Mouse (Mus musculus) cerebellum, adult 8-10 months (tissue): ENCODE data around the gene Tssc4.

Experiments
- DNase-seq: peaks from one replicate; pipeline ENCODE4 v3.0.0; 2022

Gene Tssc4

DNA sequence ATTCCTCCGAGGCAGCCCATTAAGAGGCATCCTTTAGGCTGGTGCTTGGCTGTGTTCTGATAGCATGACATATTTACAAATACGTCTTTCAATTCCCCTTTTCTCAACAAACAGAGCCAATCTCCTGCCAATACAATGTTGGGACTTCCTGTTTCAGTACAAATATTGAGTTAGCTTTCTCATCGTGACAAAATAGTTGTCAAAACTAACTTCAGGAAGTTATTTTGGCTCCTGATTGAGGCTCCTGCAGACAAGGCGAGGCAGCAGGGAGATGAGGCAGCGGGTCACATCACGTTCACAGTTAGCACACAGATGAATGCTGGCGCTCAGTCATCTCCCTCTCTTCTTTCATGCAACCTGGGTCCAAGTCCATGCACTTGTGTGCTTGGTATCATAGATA lies 22.7 kb upstream of the Tssc4 start:
- DNase-seq, result no peak

DNA sequence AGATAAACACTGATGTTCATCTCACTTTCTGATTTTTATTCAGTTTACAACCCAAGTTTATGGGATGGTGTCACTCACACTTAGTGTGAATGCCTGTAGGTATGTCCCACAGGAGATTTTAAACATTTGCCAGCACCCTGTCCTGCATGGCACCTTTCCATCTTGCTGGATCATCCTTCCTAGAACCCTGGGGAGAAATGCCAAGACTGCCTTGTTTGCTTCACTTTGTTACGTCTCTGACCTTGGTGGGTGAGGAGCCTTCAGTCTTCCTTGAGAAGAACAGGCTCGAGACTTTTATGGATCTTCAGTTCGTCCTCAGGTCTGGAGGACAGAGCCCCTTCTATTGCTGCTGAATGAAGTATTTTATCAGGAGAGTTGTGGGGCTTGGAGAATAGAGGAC lies 19.7 kb upstream of the Tssc4 start:
- no peak for DNase-seq

DNA sequence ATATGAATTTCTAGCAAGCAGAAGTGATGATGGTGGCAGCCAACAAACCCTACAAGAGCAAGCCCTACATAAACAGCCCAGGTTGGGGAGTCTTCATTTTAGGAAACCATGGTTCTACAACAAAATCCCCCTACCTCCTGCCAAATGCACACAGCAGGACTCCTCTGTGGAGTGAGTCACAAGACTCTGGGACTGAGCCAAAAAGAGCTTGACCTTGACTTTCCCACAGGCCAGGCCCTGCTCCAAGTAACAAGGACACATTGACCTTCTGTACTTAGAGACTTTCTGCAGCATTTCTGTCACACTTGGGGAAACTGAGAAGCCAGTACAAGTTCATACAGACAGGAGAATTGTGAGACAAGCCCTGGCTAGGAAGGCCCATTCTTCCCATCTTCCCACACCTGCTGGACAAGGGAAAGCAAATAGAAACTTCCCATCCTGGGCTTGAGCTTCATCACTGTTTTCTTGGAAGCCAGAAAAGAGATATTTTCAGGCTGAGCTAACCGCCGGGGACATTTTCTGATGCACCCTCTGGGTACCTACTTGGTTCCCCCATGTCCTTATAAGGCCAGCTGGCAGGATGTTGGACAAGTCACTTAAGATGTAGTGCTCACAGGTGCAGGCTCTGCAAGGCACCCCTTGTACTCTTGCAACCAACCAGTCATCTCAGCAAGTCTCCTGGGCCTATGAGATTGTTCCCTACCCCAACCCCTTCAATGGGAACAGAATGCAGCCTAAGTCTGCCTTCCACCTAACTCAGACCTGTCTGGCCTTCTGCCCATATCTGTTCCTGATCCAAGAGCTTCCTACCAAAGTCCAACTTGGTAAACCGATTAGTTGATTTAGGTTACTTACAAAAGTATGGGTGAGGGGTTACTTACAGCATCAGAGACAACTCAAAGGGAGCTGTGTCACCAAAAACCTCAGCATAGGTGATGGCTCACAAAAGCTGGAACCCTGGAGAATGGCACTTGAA lies 18.9 kb upstream of the Tssc4 start:
- DNase-seq, result no peak

DNA sequence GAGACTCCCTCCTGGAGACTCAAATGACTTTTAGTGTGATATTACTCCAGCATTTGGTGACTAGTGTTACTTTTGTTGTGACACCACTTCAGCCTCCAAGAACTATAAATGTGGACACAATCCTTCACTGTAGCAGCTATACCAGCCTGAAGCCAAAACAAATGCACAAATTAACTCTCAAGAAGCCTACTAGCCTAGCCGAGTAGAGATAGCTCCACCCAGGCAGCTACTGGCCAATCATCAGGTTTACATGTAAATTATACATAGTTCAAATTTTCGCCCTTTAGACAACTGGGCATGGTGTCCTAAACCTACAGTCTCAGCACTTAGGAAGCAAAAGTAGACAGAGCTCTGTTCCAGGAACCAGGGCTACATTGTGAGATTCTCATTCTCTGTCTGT lies 17.7 kb upstream of the Tssc4 start:
- no peak for DNase-seq

DNA sequence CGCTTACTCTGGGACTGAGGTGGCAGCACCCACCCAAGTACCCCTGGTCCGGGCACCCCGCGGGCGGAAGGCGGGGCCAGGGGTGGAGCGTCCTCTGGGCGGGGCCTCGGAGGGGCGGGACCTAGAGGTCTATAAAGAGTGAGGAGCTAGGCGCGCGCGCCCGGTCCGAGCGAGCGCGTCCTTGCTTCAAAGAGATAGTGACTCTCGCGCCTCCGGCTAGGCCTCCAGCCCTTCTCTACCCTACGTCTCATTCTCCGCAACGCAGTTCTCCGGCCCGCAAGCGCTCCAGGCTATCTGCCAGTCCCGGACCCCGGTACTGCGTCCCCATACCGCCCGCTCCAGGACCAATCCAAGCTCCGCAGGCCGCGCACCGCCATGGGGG lies 16.4 kb upstream of the Tssc4 start, which contains the start of gene Cd81:
Gene Cd81 (plus strand): TSS at position 114 of the 382 bp plus-strand sequence.
- DNase-seq, result peak; percentile 72

DNA sequence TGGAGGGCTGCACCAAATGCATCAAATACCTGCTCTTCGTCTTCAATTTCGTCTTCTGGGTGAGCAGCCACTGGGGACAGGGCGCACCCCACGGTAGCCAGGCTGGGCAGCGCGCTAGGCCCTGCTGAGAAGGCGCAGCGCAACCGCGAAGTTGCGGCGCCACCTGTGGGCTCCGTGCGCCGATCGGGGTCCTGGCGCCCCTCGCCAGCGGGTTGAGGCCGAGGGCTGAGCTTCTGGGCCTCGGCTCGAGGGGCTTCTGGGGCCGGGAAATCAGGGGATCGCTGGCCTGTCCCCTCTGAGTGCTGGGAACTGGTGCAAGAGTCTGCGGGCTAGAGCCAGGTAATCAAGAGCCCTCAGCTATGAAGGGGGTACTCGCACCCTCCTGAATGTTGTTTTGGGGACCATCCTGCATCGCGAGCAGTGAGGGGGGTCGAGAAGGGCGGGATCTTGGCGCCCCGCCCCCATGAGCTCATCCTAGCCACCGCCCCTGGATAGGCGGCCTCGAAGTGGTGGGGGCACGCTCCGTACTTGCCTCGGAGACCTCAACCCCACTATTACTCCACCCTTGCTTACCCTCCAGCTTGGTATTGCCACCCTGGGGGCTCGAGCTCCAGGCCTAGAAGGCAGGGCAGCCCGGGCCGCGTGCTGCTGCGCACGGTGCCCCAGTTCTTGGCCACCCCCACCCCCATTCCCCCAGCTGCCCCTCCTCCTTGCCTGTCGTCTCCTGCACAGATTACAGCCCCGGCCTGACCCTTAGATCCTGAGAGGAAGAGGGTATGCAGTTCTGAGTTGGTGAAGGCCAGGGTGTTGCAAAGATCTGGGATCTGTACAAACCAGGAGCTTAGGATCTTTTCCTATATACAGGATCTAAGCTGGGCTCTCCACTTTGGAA lies 15.8 kb upstream of the Tssc4 start:
- peak; percentile 49 for DNase-seq

DNA sequence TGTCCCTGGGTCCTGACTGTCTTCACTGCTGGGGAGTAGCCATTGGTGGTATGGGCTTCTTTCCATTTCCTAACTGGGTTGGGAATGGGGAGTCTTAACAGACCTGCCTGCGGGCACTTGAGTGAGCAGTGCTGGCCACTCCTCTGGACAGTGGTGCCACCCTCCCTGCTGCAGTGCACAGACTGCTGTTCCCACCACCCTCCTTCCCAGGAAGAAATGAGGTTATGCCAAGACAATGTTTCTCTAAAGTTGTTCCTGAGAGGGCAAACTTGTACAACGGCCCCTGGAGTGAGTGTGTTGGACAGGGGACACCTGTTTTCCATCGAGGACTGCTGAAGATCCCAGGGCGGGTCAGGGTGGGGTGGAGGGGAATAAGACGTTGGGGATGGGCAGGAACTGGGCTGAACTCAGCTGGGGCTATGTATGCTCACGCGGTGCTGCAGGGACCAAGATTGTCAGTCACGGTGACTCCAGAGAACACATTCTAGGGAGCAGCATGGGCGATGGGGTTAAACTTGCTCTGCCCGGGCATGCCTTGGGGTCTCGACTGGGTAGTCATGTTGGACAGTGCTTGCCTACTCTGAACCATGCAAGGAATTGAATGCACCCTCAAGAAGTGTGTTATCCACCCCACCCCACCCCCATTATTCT lies 15.0 kb upstream of the Tssc4 start:
- DNase-seq, result peak; percentile 18

DNA sequence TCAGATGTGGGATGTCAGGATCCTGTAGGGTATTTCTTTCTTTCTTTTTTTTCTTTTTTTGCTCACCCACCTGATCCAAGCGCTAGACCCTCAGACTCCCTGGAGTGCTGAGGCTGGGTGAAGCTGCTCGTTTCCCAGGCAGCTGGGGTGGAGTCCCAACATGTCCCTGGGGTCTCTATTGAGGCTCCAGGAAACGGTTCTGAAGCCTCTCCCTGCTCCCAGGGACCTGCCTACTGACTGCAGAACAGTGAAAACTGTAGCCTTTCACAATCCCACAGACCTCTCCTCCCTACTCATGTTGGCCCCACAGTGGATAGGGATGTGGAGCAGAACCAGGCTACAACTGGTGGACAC lies 14.5 kb upstream of the Tssc4 start:
- DNase-seq, result no peak

DNA sequence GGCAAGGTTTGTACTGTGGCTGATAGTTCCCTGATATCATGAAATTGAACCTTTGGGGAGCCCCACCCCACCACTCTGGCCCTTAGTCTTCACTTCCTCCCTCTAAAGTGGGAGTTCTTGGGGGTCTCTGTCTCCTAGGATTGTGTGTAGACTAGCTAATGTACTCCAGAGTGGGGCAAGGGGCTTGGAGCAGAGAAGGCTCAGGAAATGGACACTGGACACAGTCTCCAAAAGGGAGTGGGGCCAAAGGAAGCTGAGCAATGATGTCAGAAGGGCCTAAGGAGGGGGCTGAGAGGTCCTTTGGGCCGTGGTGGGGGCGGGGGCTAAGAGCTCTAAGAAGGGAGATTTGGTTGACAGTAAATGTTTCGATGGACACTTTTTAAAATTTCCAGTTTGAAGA lies 14.0 kb upstream of the Tssc4 start:
- DNase-seq, result no peak

DNA sequence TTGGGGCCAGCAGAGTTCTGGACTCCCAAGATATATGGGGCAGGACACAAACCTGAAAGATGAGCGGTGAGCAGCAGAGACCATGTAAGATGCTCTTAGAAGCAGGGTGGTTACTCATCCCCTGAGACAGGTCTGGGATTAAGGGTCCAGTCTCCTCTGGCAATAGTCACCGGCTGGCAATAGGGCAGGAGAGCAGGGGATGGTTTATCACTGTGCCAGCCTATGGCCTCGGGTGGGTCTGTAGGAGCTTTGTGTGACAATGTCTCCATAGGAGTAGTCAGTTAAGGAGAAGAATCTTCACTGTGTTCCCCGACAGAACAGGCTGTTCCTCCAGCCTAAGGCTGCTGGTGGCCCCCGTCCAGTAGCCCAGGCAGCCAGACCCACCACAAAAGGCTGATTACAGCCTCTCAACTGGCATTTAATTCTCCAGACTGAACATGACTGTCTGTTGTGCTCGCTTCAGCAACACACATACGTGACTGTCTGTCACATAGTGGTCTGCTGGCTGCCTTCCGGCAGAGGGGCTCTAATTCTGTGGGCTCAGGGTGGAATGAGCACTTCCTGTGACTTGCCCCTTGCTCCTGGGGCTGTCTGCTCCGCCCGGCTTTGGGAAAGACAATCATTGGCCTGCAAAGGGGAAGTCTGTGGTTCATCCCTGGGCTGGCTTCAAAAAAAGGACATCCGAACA lies 13.4 kb upstream of the Tssc4 start:
- peak; percentile 7 for DNase-seq

DNA sequence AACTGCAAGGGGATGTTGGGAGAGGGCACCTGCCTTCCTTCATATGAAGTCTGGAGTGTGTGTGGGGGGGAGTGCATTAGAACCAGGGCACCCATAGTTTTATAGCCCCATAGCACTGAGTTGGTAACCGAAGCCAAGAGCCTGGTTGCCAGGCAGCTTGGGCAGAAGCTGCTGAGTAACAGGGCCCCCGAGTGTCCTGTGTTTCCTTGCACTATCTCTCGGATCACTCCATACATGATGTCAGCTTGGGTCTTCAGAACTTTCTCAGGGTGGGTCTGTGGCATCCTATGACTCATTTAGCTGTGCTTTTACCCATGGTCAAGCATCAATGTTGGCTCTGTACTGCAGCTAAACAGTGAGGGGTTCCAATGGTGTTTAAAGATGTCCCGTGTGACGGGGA lies 12.0 kb upstream of the Tssc4 start:
- no peak for DNase-seq

DNA sequence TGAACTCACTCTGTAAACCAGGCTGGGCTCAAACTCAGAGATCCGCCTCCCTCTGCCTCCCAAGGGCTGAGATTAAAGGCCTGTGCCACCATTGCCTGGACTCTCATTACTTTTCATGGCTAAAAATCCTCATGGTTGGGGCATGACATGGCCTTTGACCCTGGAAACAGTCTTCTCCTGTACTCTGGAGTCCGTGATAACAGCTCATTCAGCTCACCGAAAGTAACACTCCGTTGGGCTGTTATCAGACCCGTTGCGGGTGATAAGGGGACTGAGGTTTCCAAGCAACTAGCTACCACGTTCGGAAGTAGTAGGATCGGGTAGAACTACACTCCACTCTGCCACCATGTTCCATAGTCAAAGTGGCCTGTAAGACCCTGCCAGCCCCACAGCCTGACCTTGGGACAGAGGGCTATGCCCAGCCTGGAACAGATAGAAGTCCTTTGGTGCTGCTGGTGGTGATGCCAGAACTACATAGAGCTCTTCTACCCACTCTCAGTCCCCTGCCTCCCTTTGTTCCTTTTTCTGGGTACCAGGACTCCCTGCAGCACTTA lies 11.3 kb upstream of the Tssc4 start:
- no peak for DNase-seq

DNA sequence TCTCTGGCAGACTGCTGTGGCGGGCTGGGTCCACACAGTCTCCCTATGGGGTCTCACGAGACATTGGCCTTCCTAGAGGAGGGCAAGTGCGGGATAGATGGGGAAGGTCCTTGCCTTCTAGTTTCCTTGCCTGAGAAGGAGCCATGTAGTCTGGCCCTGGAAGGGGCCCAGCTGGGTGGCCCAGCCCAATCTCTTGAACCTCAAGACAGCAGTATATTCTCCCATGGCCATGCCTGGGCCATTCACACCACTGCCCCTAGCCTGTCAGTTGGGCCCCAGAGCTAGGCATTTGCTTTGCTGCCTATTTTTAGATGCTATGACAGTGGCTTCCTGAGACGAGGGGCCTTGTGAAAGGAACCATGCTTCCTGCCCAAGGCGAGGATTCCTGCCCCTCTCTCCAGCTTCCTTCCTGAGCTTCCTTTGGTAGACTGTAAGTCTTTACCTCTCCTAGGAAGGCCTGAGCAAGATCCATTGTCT lies 10.8 kb upstream of the Tssc4 start:
- peak; percentile 10 for DNase-seq

DNA sequence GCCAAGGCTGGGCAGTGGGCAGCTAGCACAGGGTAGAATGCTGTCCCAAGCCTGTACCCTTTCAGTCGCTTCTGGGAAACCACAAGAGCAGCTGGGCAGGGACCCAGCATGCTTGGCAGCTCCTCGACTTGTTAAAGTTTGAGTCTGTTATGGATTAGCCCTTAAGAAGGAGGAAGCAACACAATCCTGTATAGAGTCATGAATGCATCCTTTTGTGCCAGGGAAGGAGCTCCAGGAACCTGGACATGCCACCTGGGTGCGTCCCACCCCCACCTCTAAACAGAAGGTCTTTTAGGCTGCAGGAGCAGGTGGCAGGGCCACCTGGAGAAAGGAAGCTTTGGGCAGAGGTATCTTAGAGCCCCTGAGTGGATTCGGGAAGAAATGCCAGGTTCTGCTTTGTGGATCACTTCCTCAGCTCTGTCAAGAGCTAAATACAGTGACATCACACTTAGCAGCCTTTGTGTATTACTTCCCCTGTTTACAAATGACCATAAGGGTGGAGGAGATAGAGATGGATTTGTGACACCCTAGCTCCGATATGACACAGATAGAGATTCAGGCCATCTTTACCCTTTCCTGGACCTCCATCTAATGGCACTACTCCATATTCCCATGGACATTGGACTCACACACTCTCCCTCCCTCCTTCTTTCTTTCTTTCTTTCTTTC lies 9.7 kb upstream of the Tssc4 start:
- peak; percentile 37 for DNase-seq

DNA sequence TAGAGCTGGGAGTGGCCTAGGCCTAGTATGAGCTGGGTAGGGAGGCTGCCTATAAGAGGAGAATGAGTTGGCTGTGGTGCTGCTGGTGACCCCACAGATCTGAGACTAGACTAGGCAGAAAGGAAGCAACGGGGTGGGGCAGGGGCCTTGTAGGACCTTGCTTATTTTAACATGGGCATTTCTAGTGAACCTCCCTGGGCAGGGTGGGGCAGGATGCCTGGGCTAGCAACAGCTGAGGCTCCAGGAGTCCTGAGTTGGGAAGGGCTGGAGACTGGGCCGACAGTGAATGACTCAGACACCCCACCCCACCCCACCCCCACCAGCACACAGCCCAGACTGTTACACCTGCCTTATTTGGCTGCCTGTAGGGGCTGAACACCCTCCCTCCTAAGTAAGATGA lies 6.3 kb upstream of the Tssc4 start:
- no peak for DNase-seq

DNA sequence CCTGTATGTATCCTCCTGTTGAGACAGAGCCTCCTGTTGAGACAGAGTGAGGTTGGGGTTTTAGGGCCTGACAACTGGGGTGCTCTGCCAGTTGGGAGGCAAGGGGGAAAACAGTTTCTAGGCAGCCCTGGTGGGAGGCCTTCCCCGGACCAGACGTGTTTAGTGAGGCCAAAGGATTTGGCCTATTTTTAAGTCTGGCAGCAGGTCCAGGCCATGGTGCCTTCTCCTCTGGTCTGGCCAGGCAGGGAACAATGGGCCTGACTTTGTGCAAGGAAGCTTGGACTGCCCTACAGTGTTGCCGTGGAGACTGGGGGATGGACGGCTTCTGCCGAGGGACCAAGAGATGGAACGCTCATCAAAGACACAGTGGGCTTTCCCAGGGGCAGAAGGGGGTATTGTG lies 4.8 kb upstream of the Tssc4 start:
- peak; percentile 25 for DNase-seq

DNA sequence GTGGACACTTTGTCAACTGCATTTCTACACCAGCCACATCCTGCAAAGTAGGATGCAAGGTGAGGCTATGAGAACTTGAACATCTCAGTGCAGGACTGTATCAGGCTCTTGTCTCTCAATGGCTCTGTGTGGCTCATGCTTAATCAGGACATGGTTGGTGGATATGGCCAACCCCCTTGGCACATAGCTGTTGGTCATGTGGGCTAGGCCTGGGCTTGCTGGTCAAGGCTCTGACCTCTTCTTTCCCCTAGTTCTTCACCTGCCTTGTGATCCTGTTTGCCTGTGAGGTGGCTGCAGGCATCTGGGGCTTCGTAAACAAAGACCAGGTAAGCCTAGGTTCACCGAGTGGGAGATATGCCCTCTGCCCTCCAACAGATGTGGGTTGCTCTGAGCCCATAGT lies 3.4 kb upstream of the Tssc4 start:
- DNase-seq, result no peak

DNA sequence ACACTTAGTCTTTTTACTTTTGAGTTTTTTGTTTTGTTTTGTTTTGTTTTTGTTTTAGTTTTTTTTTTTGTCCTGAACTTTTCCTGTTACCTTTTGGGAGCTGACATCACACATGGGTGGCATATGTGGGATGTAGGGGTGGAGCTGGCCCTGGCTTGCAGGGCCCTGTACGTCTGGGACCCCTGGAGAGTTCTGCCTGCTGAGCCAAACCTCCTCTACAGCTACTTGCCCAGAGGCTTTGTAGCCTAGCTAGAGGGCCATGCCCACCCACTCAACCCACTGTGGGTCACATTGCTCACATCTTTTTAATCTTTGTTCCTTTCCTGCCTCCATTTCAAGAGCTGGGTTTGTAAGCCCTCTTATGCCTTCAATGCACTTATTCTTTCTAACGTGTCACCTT lies 1.6 kb upstream of the Tssc4 start:
- peak; percentile 26 for DNase-seq

DNA sequence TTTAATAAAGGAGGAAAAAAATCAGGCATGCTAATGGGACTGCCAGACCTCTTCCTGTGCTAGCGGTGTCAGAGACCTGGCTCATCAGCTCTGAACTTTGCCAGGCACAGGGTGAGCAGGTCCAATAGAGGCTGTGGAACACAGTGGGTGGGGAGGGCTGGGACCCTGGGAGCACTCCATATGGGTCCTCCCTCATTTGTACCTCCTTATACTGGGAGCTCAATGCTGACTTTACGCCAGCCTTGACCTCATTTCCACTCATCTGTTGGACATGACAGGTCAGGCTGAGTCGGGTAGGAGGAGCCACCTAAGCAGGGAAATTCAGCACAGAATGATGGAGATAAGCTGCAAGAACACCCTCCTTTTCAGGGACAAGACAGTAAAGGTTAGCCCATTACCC lies 1.2 kb upstream of the Tssc4 start:
- DNase-seq, result peak; percentile 38

DNA sequence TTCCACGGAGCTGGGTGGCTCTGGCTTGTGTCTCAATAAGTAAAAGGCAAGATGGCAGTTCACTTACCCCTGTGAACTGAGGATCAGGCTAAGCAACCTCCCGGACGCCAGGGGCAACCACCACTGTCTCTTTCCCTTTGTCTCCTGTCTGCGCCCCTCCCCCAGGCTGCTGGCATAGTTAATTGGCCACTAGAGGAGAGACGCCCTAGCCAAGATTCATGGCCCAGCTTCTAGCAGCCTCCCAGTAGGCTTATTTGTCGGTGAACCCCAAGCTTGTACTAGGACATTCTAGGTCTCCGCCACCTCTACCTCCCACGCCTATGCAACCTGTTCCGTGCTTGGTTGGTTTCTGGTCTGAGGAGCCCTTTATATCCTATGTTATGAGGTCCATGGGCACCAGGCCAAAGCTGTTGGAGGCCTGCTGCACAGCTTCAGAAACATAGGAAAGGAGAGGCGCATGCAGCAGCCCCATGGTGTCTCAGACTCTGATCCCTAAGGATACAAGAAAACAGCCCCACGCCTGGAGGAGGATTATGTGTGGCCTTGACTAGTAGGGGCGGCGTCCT lies 650 bp upstream of the Tssc4 start:
- peak; percentile 66 for DNase-seq

DNA sequence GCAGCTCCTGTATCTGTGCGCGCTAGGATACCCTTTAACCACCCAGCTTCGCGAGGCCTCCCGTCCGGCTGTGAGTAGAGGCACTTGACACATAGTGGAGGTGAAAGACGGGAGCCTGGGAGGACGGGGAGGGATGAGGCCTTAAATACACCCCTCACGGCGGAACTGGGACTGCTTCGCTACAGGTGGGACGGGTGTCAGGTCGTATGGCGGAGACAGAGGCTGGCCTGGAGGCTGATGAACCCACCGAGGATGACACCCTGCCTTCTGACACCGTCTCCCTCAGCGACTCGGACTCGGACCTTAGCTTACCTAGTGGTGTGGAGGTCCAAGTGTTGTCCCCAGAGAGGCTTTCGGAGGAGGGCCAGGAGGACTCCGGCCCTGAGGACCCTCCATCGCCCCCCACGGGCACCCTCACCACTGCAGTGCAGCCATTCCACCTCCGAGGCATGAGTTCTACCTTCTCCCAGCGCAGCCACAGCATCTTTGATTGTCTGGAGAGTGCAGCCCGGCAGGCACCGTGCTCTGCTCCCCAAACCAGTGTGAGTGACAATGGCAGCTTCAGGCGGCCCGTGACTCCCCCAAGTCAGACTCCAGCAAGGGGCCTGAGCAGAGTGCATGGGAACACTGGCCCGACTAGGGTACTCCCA lies 827 bp downstream of the Tssc4 start:
- DNase-seq, result peak; percentile 48
